Mouse (Mus musculus) cortical plate, adult 2 months (tissue): ENCODE results near the gene Snx11.

Source experiments
- CTCF ChIP-seq: fragments of 200-500 bp; IDR thresholded peaks from 2 replicates; pipeline ENCODE4 v1.5.1; 2011; ENCODE audit warnings: mild to moderate bottlenecking, control low read depth, low read length; ENCODE audit not compliant: insufficient read depth; ENCODE audit errors: extremely low read depth
- POLR2A ChIP-seq: fragments of 200-500 bp; IDR thresholded peaks from 2 replicates; pipeline ENCODE4 v1.6.1; 2011; ENCODE audit warnings: mild to moderate bottlenecking, low read length, control low read depth; ENCODE audit not compliant: insufficient read depth; ENCODE audit errors: extremely low read depth

GRCm38 (mm10) chr11:96771274-96771975 is 5.9 kb downstream of the Snx11 start:
- TF ChIP-seq CTCF (no peak), POLR2A (no peak)
